Mouse (Mus musculus) 416B (cell line): ENCODE data around the gene Rdh13.
A peak's percentile ranks its signal among the peaks of the same experiment; 100 is the strongest.

Source experiments
- DNase-seq: peaks from one replicate; pipeline ENCODE4 v3.0.0; 2011; ENCODE audit warnings: low read depth

Gene Rdh13

DNA sequence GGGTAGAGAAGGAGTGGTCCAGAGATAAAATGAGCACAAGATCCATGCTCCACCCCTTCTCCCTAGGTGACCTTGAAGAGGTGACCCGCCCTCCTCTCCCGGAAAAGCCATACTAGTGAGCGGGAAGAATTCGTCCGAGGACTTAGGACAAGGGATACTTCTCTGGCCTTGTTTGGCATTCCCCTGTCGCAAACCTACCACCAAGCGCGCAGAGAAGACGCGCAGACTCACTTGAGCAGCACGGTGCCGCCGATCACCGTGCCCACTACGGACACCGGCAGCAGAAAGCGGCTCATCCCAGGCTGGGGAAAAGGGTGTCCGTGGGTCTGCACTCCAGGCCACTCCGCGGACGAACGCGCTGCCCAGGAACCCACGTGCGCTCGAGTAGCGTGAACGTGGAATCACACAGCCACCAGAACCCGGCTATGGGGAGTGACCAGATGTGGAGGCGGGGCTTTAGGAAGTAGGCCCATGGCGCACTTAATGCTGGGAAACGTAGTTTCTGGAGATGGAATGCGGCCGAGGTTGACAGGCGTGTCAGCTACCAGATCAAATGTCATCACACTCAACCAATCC is at the start of gene Rdh13:
Gene Rdh13, minus strand, starts transcription at position 434 of the 576 bp plus-strand sequence.
- peak; percentile 93 for DNase-seq

GRCm38 (mm10) chr7:4493991-4494390 is 48.5 kb upstream of the Rdh13 start:
- peak; percentile 65 for DNase-seq

- peak; percentile 95 for DNase-seq
Measured at GRCm38 (mm10) chr7:4492284-4493224, 47.1 kb upstream of the Rdh13 start.

- DNase-seq, result no peak
Measured at GRCm38 (mm10) chr7:4491308-4491707, 45.9 kb upstream of the Rdh13 start.

DNA sequence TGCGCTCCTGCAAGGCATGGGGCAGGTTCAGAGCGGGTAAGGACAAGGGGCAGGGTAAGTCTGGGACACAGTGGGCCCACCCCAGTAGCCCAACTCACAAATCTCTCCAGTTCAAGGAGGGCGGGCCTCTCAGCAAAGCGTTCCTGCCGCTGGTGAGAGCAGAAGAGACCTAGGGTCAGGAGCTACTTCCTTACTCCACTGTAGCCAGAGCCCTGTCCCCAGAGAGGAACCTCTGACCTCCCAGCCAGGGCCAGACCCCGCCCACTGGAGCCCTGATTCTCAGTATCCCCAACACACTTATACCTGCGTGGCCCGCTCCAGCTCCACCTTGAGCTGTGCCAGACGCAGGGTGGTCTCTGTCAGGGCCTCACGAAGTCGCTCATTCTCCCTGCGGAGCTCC is 36.8 kb upstream of the Rdh13 start:
- no peak for DNase-seq

- peak; percentile 57 for DNase-seq
Measured at GRCm38 (mm10) chr7:4479674-4480073, 34.2 kb upstream of the Rdh13 start.

DNA sequence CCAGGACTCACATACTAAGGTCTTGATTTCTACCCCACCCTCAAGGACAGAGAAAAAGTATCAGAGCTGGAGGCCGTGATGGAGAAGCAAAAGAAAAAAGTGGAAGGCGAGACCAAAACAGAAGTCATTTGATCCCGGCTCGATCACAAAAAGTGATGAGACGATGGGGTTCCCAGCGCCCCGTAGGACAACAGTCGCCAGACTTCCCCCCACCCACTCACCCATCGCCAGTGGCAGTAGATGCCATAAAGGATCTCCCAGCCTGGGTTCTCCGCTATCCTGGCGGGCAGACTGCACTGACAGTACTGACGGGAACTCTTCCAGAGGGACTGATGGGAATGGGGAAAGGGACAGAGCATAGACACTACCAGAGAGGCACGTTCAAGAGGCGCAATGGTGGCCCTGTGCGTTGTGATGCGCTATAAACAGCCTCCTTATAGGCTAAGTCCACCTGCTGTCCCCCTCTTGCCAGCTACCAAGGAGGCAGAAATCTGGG is 33.4 kb upstream of the Rdh13 start:
- DNase-seq, result no peak

- no peak for DNase-seq
Measured at GRCm38 (mm10) chr7:4478021-4478795, 32.8 kb upstream of the Rdh13 start.

DNA sequence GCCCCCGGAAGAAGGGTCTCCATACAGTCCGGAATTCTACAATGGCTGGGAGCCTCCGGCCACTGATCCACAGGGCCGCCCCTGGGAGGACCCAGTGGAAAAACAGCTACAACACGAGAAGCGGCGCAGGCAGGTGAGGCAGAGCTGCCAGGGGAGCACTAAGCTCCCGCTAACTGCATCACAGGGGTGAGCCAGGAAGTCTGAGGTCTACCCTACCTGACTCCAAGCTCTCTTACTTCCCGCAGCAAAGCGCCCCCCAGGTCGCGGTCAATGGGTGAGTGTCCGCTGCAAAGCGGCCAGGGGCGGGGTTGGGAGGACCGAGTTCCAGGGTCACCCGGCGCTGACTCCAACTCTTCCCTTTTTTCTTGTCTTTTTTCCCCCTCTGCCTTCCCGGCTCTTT is 28.5 kb upstream of the Rdh13 start:
- DNase-seq, result no peak

DNA sequence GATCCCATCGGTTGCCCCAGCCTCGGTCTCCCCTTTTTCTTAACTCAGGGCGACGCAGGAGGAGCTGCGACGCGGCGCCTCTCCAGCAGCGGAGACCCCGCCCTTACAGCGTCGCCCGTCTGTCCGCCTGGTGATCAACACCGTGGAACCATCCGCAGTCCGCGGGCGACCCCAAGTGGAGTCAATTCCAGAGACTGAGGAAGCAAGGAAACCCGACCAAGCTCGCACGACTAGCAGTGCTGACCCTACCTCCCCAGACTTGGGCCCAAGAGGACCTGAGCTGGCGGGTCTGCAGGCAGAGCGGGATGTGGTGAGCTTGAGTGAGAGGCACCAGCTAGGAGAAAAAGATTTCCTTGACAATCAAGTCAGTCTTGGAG is 25.7 kb upstream of the Rdh13 start:
- DNase-seq, result no peak

- DNase-seq, result no peak
Measured at GRCm38 (mm10) chr7:4470275-4471178, 25.1 kb upstream of the Rdh13 start.

DNA sequence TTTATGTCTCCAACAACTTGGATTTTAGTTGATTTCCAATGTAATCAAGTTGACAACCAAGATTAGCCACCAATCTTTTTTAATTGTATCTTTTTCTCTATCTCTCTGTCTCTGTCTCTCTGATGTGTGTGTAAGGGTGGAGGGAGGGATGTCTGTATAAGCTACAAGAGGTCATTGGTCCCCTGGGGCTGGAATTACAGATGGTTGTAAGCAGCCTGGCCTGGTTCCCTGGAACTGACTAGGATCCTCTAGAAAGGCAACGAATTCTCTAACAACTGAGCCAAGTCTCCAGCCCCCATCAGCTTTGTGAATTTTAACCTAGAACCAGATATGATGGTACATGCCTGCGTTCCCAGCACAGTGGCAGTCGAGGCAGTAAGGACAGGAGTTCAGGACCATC is 22.4 kb upstream of the Rdh13 start:
- DNase-seq, result no peak

- DNase-seq, result no peak
Measured at GRCm38 (mm10) chr7:4464194-4464824, 18.9 kb upstream of the Rdh13 start.

DNA sequence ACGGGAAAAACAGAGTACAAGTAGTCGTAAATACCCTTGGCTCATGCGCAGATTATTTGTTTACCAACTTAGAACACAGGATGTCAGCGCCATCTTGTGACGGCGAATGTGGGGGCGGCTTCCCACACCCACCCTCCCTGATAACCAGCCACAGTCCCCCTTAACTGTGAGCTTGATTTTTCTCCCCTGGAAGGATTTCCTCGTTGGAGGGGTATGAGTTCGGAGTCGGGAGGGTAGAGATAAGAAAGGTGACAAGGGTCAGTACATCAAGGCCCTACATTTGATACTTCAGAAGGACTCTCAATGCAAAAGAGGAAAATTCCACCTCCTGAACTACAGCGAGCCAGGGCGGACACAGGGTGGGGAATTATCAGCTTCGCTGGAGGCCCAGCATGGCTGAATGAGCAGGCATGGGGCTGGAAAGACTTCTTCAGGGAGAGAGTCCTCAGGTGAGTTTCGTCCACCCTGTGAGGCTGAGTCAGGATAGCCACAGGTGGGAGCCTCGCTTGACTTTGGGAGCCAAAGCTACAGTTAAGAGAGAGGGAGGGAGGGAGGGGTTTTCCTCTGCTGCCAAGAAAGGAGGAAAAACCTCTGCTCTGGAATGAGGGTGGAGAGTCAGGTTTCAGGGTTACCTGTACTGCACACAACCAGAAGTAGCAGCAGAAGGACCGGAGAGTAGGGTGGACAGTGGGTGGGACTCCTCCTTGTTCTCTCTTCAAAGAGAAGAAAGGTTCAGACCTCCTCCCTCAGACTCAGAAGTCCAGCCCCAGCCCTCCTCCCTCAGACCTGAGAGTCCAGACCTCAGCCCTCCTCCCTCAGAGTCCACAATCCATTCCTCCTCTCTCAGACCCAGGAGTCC is 15.4 kb upstream of the Rdh13 start, which contains the start of gene Eps8l1:
Gene Eps8l1, plus strand, starts transcription at position 99 of the 859 bp plus-strand sequence.
- no peak for DNase-seq

DNA sequence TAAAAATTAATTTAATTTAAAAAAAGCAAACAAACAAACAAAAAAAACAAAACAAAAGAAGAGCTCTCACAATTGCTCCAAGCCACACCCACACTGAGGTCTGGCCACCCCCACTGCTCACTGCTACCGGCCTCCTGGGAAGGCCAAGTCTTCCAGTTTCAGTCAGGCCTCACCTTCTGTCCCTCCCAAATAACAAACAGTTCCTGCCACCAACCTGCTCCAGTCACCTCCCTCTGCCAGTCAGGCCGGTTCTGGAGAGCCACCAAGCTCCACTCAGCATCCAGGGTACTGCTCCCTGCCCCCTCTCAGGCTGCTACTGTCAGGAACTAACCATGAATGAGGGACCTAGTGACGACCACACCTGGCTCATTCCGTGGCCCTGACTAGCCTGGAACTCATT is 7.2 kb upstream of the Rdh13 start:
- DNase-seq, result no peak

DNA sequence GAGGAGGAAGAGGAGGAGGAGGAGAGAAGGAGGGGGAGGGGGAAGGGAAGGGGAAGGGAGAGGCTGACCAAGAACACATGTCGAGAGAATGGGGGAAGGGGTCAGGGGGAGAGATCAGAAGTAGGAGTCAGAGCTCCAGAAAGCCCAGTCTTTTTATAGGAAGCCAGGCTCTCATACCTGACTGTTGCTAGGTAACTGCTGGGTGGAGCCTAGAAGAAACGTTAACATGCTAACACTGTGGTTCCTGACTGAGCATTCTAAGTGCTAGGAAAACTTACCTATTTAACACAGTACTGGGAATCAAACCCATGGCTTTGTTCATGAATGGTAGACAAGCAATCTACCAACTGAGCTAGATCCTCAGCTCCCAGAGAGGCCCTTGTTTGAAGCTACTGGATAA is 3.8 kb upstream of the Rdh13 start:
- no peak for DNase-seq

- peak; percentile 34 for DNase-seq
Measured at GRCm38 (mm10) chr7:4448439-4448838, 3.0 kb upstream of the Rdh13 start.

DNA sequence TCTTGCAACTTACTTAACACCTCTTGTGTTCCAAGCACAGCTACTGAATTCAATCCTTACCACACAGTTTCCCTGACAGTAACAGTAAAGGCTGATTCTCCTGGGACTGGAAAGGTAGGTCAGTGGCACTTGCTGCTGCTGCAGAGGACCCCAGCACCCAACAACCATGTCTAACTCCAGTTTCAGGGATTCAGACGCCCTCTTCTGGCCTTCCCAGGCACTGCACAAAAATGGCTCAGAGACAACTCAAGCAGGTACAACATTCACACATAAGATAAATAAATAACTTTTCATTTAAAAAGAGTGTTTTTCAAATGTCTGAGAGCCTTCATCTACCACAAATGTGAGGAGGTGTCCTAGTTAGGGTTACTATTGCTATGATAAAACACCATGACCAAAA is 1.7 kb upstream of the Rdh13 start:
- DNase-seq, result no peak

GRCm38 (mm10) chr7:4440549-4440948 is 4.9 kb downstream of the Rdh13 start:
- DNase-seq, result peak; percentile 43

DNA sequence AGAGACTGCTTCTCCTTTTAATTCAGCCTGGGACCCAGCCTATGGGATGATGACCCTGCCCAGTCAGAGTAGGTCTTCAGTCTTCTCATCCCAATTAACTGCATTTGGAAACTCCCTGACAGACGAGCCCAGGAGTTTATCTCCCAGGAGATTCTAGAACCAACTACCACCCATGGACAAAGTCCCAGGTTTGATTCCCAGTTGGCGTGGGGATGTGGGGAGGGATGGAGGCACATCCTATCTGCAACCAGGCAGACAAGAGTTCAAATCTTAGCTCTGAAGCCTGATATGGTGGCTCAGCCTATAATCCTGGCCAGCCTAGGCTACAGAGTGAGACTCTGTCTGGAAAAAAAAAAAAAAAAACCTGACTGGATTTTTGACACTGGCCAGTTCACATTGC is 7.7 kb downstream of the Rdh13 start:
- DNase-seq, result no peak
